Mouse (Mus musculus) thymus, adult 2 months (tissue): ENCODE measurements at regions not wholly inside any gene's neighbourhood (a gene's known extent, or its start where the extent isn't known, plus 50 kb on each side); places are given as distances from the start of the nearest gene placed in this dataset.

Experiments
- DNase-seq: peaks from one replicate; pipeline ENCODE4 v3.0.0; 2021
- H3K27ac ChIP-seq: fragments of 200-500 bp; 2 replicates; pipeline ENCODE4 v1.5.1; 2012; ENCODE audit warnings: low read length, control low read depth; ENCODE audit not compliant: control insufficient read depth, insufficient read depth
- H3K27me3 ChIP-seq: fragments of 200-500 bp; 2 replicates; pipeline ENCODE4 v1.6.1; 2012; ENCODE audit warnings: mild to moderate bottlenecking, low read length, moderate library complexity, mixed read lengths; ENCODE audit not compliant: control insufficient read depth, insufficient read depth
- H3K36me3 ChIP-seq: fragments of 200-500 bp; 2 replicates; pipeline ENCODE4 v1.6.1; 2012; ENCODE audit warnings: mild to moderate bottlenecking, low read length, moderate library complexity; ENCODE audit not compliant: control insufficient read depth, insufficient read depth
- H3K4me1 ChIP-seq: fragments of 200-500 bp; replicated peaks from 2 replicates; pipeline ENCODE4 v1.6.1; 2012; ENCODE audit warnings: low read length; ENCODE audit not compliant: control insufficient read depth, insufficient read depth
- H3K4me3 ChIP-seq: fragments of 200-500 bp; 2 replicates; pipeline ENCODE4 v1.5.1; 2012; ENCODE audit warnings: mild to moderate bottlenecking, low read length, control low read depth, moderate library complexity; ENCODE audit not compliant: control insufficient read depth, insufficient read depth
- CTCF ChIP-seq: fragments of 200-500 bp; IDR thresholded peaks from 2 replicates; pipeline ENCODE4 v1.5.1; 2012; ENCODE audit warnings: mild to moderate bottlenecking, control low read depth, low read length, moderate library complexity, borderline replicate concordance; ENCODE audit not compliant: control insufficient read depth, poor library complexity, insufficient read depth; ENCODE audit errors: extremely low read depth
- POLR2A ChIP-seq: fragments of 200-500 bp; IDR thresholded peaks from 2 replicates; pipeline ENCODE4 v1.6.1; 2012; ENCODE audit warnings: mild to moderate bottlenecking, low read length, control low read depth, moderate library complexity; ENCODE audit not compliant: control insufficient read depth, poor library complexity, insufficient read depth; ENCODE audit errors: extremely low read depth
- WGBS: fragments of 180-500 bp; shearing (Covaris S2); methylation state at CpG from one replicate; pipeline ENCODE4 v1.1.7; 2018; 5-methylcytosine and 5-hydroxymethylcytosine counted together

- Histone ChIP-seq H3K36me3 (no peaks in the 10 kb centered on the region), H3K27me3 (no peaks in the 10 kb centered on the region), H3K4me3 (no peak overlapping the region), H3K27ac (no peak overlapping the region), H3K4me1 (no peaks in the 10 kb centered on the region)
- TF ChIP-seq POLR2A (no peak), CTCF (no peak)
- WGBS, result 54% methylated on average over 11 of the region's 11 CpGs
- no peak for DNase-seq
Observed at GRCm38 (mm10) chr2:158956888-158957287, 162.3 kb downstream of the Dhx35 start.

GRCm38 (mm10) chr2:158965003-158965665 is 170.5 kb downstream of the Dhx35 start:
- no peak for TF ChIP-seq CTCF
- no peak for TF ChIP-seq POLR2A
- no peaks in the 10 kb centered on the region for H3K36me3 ChIP-seq
- H3K27me3 ChIP-seq, result no peaks in the 10 kb centered on the region
- WGBS, result 81% methylated on average over 6 of the region's 6 CpGs
- no peaks in the 10 kb centered on the region for H3K4me1 ChIP-seq
- H3K4me3 ChIP-seq, result no peak overlapping the region
- H3K27ac ChIP-seq, result no peak overlapping the region
- no peak for DNase-seq

- Histone ChIP-seq H3K27ac (no peak overlapping the region), H3K4me3 (no peak overlapping the region), H3K36me3 (no peaks in the 10 kb centered on the region), H3K4me1 (no peaks in the 10 kb centered on the region), H3K27me3 (no peaks in the 10 kb centered on the region)
- no peak for DNase-seq
- 77% methylated on average over 2 of the region's 2 CpGs for WGBS
- TF ChIP-seq CTCF (no peak), POLR2A (no peak)
Observed at GRCm38 (mm10) chr2:158972178-158972577, 177.6 kb downstream of the Dhx35 start.

- H3K4me1 ChIP-seq, result no peaks in the 10 kb centered on the region
- no peak for TF ChIP-seq CTCF
- TF ChIP-seq POLR2A, result no peak
- H3K27me3 ChIP-seq, result no peaks in the 10 kb centered on the region
- H3K27ac ChIP-seq, result no peak overlapping the region
- no peak overlapping the region for H3K4me3 ChIP-seq
- WGBS, result 80% methylated on average over 17 of the region's 17 CpGs
- no peak for DNase-seq
- H3K36me3 ChIP-seq, result no peaks in the 10 kb centered on the region
Observed at GRCm38 (mm10) chr2:158985529-158986148, 191.0 kb downstream of the Dhx35 start.

- H3K36me3 ChIP-seq, result no peaks in the 10 kb centered on the region
- H3K27ac ChIP-seq, result no peak overlapping the region
- 59% methylated on average over 17 of the region's 17 CpGs for WGBS
- H3K4me3 ChIP-seq, result no peak overlapping the region
- DNase-seq, result no peak
- H3K4me1 ChIP-seq, result no peaks in the 10 kb centered on the region
- TF ChIP-seq POLR2A (no peak), CTCF (no peak)
- H3K27me3 ChIP-seq, result no peaks in the 10 kb centered on the region
Observed at GRCm38 (mm10) chr2:159002481-159003186, 208.0 kb downstream of the Dhx35 start.

- H3K27ac ChIP-seq, result no peak overlapping the region
- no peak overlapping the region for H3K4me3 ChIP-seq
- H3K36me3 ChIP-seq, result no peaks in the 10 kb centered on the region
- H3K27me3 ChIP-seq, result no peaks in the 10 kb centered on the region
- TF ChIP-seq CTCF (no peak), POLR2A (no peak)
- WGBS, result 85% methylated on average over 4 of the region's 4 CpGs
- no peaks in the 10 kb centered on the region for H3K4me1 ChIP-seq
- no peak for DNase-seq
Observed at GRCm38 (mm10) chr2:159003187-159003497, 208.5 kb downstream of the Dhx35 start.

- no peak for DNase-seq
- H3K4me3 ChIP-seq, result no peak overlapping the region
- H3K4me1 ChIP-seq, result no peaks in the 10 kb centered on the region
- WGBS, result 82% methylated on average over 9 of the region's 9 CpGs
- no peak overlapping the region for H3K27ac ChIP-seq
- no peak for TF ChIP-seq POLR2A
- TF ChIP-seq CTCF, result no peak
- H3K27me3 ChIP-seq, result no peaks in the 10 kb centered on the region
- no peaks in the 10 kb centered on the region for H3K36me3 ChIP-seq
Observed at GRCm38 (mm10) chr2:159004417-159004816, 209.8 kb downstream of the Dhx35 start.
